Comparison of ENCODE assay signal across 8 mouse cellular contexts in genomic region chr7:100663729-100664304, GRCm38 (mm10). TPM values are rescaled to one million over a fixed set of nuclear protein-coding genes. Genes with fewer than 3 reads are reported as not detected.
A peak's percentile ranks its signal among the peaks of the same experiment; 100 is the strongest.
DNase-seq lines count a peak whose midpoint lies in the region; ATAC-seq and TF ChIP-seq lines count a peak whose summit lies in the region.

No protein-coding gene starts in this region.

- H3K9ac ChIP-seq in lung, embryonic 16.5 days (ENCODE audit: low read length): no peak overlapping the region
- H3K9ac ChIP-seq in hindbrain, postnatal 0 days (replicated peaks; ENCODE audit: low read length): no peak overlapping the region
- H3K9ac ChIP-seq in neural tube, embryonic 12.5 days: 0 out of 2 replicates have a peak overlapping the region, but pooled peaks have one; percentile 40

- WGBS in heart, embryonic 10.5 days: 44% methylated on average over 11 of the region's 11 CpGs
- WGBS in lung, embryonic 16.5 days: 68% methylated on average over 11 of the region's 11 CpGs
- WGBS in hindbrain, postnatal 0 days: 63% methylated on average over 11 of the region's 11 CpGs
- WGBS in neural tube, embryonic 12.5 days: 66% methylated on average over 11 of the region's 11 CpGs

- H3K27ac ChIP-seq in heart, embryonic 10.5 days: no peak overlapping the region
- no peak overlapping the region for H3K27ac ChIP-seq in lung, embryonic 16.5 days (ENCODE audit: low read length)
- peak overlapping the region; percentile 11; the same call in 1 of the 2 replicates for H3K27ac ChIP-seq in hindbrain, postnatal 0 days
- no peak overlapping the region for H3K27ac ChIP-seq in neural tube, embryonic 12.5 days

- peak overlapping the region; percentile 18; the same call in 1 of the 2 replicates for H3K4me2 ChIP-seq in lung, embryonic 16.5 days (ENCODE audit: low read depth, low read length)
- peak overlapping the region; percentile 46 for H3K4me2 ChIP-seq in hindbrain, postnatal 0 days (ENCODE audit: low read depth, low read length)
- peak overlapping the region; percentile 37; the same call in 1 of the 2 replicates for H3K4me2 ChIP-seq in neural tube, embryonic 12.5 days (replicated peaks)

- no peaks in the 10 kb centered on the region for H3K36me3 ChIP-seq in heart, embryonic 10.5 days
- no peaks in the 10 kb centered on the region for H3K36me3 ChIP-seq in lung, embryonic 16.5 days (ENCODE audit: control insufficient read depth, insufficient read depth, low read length)
- H3K36me3 ChIP-seq in hindbrain, postnatal 0 days (ENCODE audit: insufficient read depth, low read length): no peaks in the 10 kb centered on the region
- H3K36me3 ChIP-seq in neural tube, embryonic 12.5 days: no peaks in the 10 kb centered on the region

- ATAC-seq in lung, embryonic 16.5 days (ENCODE audit: low read depth): no peak
- ATAC-seq in hindbrain, postnatal 0 days: peak; percentile 50; the same call in 1 of the 2 replicates
- ATAC-seq in neural tube, embryonic 12.5 days (ENCODE audit: low FRiP score, low read depth): peak; percentile 6; the same call in 1 of the 2 replicates
- no peak for ATAC-seq in erythroblast, adult 5-6 weeks (replicated peaks; ENCODE audit: low FRiP score, poor library complexity, severe bottlenecking)

- peak overlapping the region; percentile 35 for H3K4me3 ChIP-seq in heart, embryonic 10.5 days
- H3K4me3 ChIP-seq in lung, embryonic 16.5 days (ENCODE audit: low read length): no peak overlapping the region
- no peak overlapping the region for H3K4me3 ChIP-seq in hindbrain, postnatal 0 days (ENCODE audit: low read length)
- H3K4me3 ChIP-seq in neural tube, embryonic 12.5 days: no peak overlapping the region

- H3K27me3 ChIP-seq in heart, embryonic 10.5 days (ENCODE audit: insufficient read depth, poor library complexity, severe bottlenecking): peaks cover 8% of the 10 kb centered on the region; the same call in 1 of the 2 replicates
- no peaks in the 10 kb centered on the region for H3K27me3 ChIP-seq in lung, embryonic 16.5 days (ENCODE audit: control insufficient read depth, insufficient read depth, low read depth, low read length)
- H3K27me3 ChIP-seq in hindbrain, postnatal 0 days (ENCODE audit: insufficient read depth, low read length): no peaks in the 10 kb centered on the region
- no peaks in the 10 kb centered on the region for H3K27me3 ChIP-seq in neural tube, embryonic 12.5 days (replicated peaks)

- TF ChIP-seq CTCF in hindbrain, postnatal 0 days (IDR thresholded peaks at IDR 0.05; ENCODE audit: low read depth): no peak

- no peak for DNase-seq in heart, embryonic 10.5 days (ENCODE audit: low spot score)
- DNase-seq in heart, adult 18-20 months: no peak
- DNase-seq in lung, postnatal 4 days: no peak
- no peak for DNase-seq in hindbrain, postnatal 0 days (ENCODE audit: low spot score)
- no peak for DNase-seq in right cerebral cortex, postnatal 25 days

- H3K4me1 ChIP-seq in heart, embryonic 10.5 days: peaks cover 23% of the 10 kb centered on the region
- H3K4me1 ChIP-seq in lung, embryonic 16.5 days (replicated peaks; ENCODE audit: control insufficient read depth, insufficient read depth, low read length): peaks cover 4% of the 10 kb centered on the region; the same call in 1 of the 2 replicates
- H3K4me1 ChIP-seq in hindbrain, postnatal 0 days (ENCODE audit: insufficient read depth, low read length): no peaks in the 10 kb centered on the region
- H3K4me1 ChIP-seq in neural tube, embryonic 12.5 days: peaks cover 4% of the 10 kb centered on the region

- H3K9me3 ChIP-seq in heart, embryonic 10.5 days: no peaks in the 10 kb centered on the region
- H3K9me3 ChIP-seq in lung, embryonic 16.5 days (ENCODE audit: control insufficient read depth, low read length): no peaks in the 10 kb centered on the region
- H3K9me3 ChIP-seq in hindbrain, postnatal 0 days (ENCODE audit: low read length): no peaks in the 10 kb centered on the region
- H3K9me3 ChIP-seq in neural tube, embryonic 12.5 days: no peaks in the 10 kb centered on the region

RNA-seq across cellular contexts. Expression of gene Plekhb1, which starts 1.6 kb away (rescaled TPM):
- 1.6 and 2.4 TPM in 2 replicates for polyA plus RNA-seq in heart, embryonic 10.5 days (2016; fragmentation: Nextera tagmentation; extraction: Ambion mirVana)
- total RNA-seq in heart, adult 18-20 months (2021): 1 to 10 TPM; 2.5 to 3.2 TPM
- polyA plus RNA-seq in lung, embryonic 16.5 days (2015; fragmentation: Nextera tagmentation; extraction: Ambion mirVana): 24.0 and 26.6 TPM in 2 replicates
- total RNA-seq in hindbrain, postnatal 0 days (2014; rRNA removed): 47.0 and 51.8 TPM in 2 replicates
- 40.4 and 49.3 TPM in 2 replicates for polyA plus RNA-seq in hindbrain, postnatal 0 days (2015; fragmentation: Nextera tagmentation; extraction: Ambion mirVana)
- polyA plus RNA-seq in neural tube, embryonic 12.5 days (2016; fragmentation: Nextera tagmentation; extraction: Ambion mirVana): 12.8 and 13.4 TPM in 2 replicates
- not detected in 2 replicates for total RNA-seq in erythroblast, adult 5-6 weeks (2015; ENCODE audit: low replicate concordance)
- not detected in 2 replicates for total RNA-seq in erythroblast, adult 5-6 weeks (2017; ENCODE audit: low replicate concordance)

RNA-seq across cellular contexts. Expression of gene Fam168a, which starts 42.6 kb away (rescaled TPM):
- 29.4 and 35.4 TPM in 2 replicates for polyA plus RNA-seq in heart, embryonic 10.5 days (2016; fragmentation: Nextera tagmentation; extraction: Ambion mirVana)
- total RNA-seq in heart, adult 18-20 months (2021): 10 to 100 TPM; 35.2 to 39.8 TPM
- 39.3 and 45.7 TPM in 2 replicates for polyA plus RNA-seq in lung, embryonic 16.5 days (2015; fragmentation: Nextera tagmentation; extraction: Ambion mirVana)
- total RNA-seq in hindbrain, postnatal 0 days (2014; rRNA removed): 123 and 162 TPM in 2 replicates
- 98.2 and 116 TPM in 2 replicates for polyA plus RNA-seq in hindbrain, postnatal 0 days (2015; fragmentation: Nextera tagmentation; extraction: Ambion mirVana)
- 58.2 and 77.7 TPM in 2 replicates for polyA plus RNA-seq in neural tube, embryonic 12.5 days (2016; fragmentation: Nextera tagmentation; extraction: Ambion mirVana)
- total RNA-seq in erythroblast, adult 5-6 weeks (2015; ENCODE audit: low replicate concordance): 7.9 and 8.1 TPM in 2 replicates
- total RNA-seq in erythroblast, adult 5-6 weeks (2017; ENCODE audit: low replicate concordance): 3.4 and 5.9 TPM in 2 replicates

RNA-seq across cellular contexts. Expression of gene Mrpl48, which starts 55.7 kb away (rescaled TPM):
- polyA plus RNA-seq in heart, embryonic 10.5 days (2016; fragmentation: Nextera tagmentation; extraction: Ambion mirVana): 75.7 and 78.8 TPM in 2 replicates
- total RNA-seq in heart, adult 18-20 months (2021): 10 to 100 TPM; 63.9 to 78.5 TPM
- 74.6 and 76.3 TPM in 2 replicates for polyA plus RNA-seq in lung, embryonic 16.5 days (2015; fragmentation: Nextera tagmentation; extraction: Ambion mirVana)
- 26.8 and 29.8 TPM in 2 replicates for total RNA-seq in hindbrain, postnatal 0 days (2014; rRNA removed)
- 97.5 and 100 TPM in 2 replicates for polyA plus RNA-seq in hindbrain, postnatal 0 days (2015; fragmentation: Nextera tagmentation; extraction: Ambion mirVana)
- polyA plus RNA-seq in neural tube, embryonic 12.5 days (2016; fragmentation: Nextera tagmentation; extraction: Ambion mirVana): 68.5 and 69.9 TPM in 2 replicates
- 3.5 and 27.4 TPM in 2 replicates for total RNA-seq in erythroblast, adult 5-6 weeks (2015; ENCODE audit: low replicate concordance)
- total RNA-seq in erythroblast, adult 5-6 weeks (2017; ENCODE audit: low replicate concordance): 7.1 and 40.0 TPM in 2 replicates

RNA-seq across cellular contexts. Expression of gene Rab6a, which starts 56.6 kb away (rescaled TPM):
- polyA plus RNA-seq in heart, embryonic 10.5 days (2016; fragmentation: Nextera tagmentation; extraction: Ambion mirVana): 89.5 and 106 TPM in 2 replicates
- 10 to 100 TPM; 60.2 to 63.9 TPM for total RNA-seq in heart, adult 18-20 months (2021)
- 69.8 and 74.6 TPM in 2 replicates for polyA plus RNA-seq in lung, embryonic 16.5 days (2015; fragmentation: Nextera tagmentation; extraction: Ambion mirVana)
- 241 and 270 TPM in 2 replicates for total RNA-seq in hindbrain, postnatal 0 days (2014; rRNA removed)
- 323 and 336 TPM in 2 replicates for polyA plus RNA-seq in hindbrain, postnatal 0 days (2015; fragmentation: Nextera tagmentation; extraction: Ambion mirVana)
- polyA plus RNA-seq in neural tube, embryonic 12.5 days (2016; fragmentation: Nextera tagmentation; extraction: Ambion mirVana): 196 and 227 TPM in 2 replicates
- total RNA-seq in erythroblast, adult 5-6 weeks (2015; ENCODE audit: low replicate concordance): 60.5 and 60.6 TPM in 2 replicates
- total RNA-seq in erythroblast, adult 5-6 weeks (2017; ENCODE audit: low replicate concordance): 62.5 and 81.7 TPM in 2 replicates

Comparison
In these comparisons a context has a peak if more than half of its experiments do, and no peak if none do; other contexts are left out.
1. ATAC-seq: peak in hindbrain, postnatal 0 days (single experiment) and neural tube, embryonic 12.5 days (single experiment); none in lung, embryonic 16.5 days (single experiment) and erythroblast, adult 5-6 weeks (single experiment).
2. Peak in every context shown above with its lines, with median percentiles within 50 percentile points of each other: H3K4me2 ChIP-seq.